Mouse (Mus musculus) small intestine, adult 10 weeks (tissue): Measurements from ENCODE around the gene Ccdc153. TPM values are rescaled to one million over a fixed set of nuclear protein-coding genes. Genes with fewer than 3 reads are reported as not detected.

ENCODE experiments used
- polyA plus RNA-seq: library from polyadenylated mRNA; stranded (reverse); fragments of 350-450 nt; fragmentation: Illumina TruSeq; extraction: RNeasy Lipid Tissue Mini Kit (QIAGEN cat#74804); gene quantifications from one replicate; pipeline ENCODE4 v1.2.3, GENCODE M21; 2014; ENCODE audit warnings: low replicate concordance

The Ccdc153 gene
- not detected for polyA plus RNA-seq

DNA sequence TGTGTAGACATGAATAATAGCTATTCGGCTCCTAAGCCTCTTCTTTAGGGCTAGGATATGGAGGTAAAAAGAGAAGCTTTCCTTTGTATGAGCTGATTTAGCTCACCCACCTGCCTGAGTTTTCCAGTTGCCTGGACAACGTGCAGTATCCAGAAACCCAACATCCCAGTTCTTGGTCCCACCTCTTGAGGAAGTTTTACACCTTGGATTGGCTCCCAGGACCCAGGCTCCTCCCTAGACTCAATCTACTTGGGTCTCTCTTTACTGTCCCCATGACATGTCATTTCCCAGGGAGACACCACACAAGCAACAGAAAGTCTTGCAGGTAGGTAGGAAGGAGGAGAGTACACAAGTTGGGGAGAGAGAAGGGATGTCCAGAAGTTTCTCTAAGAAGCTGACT is at the start of gene Ccdc153:
Gene Ccdc153 (plus strand): TSS at position 278 of the 400 bp plus-strand sequence.

DNA sequence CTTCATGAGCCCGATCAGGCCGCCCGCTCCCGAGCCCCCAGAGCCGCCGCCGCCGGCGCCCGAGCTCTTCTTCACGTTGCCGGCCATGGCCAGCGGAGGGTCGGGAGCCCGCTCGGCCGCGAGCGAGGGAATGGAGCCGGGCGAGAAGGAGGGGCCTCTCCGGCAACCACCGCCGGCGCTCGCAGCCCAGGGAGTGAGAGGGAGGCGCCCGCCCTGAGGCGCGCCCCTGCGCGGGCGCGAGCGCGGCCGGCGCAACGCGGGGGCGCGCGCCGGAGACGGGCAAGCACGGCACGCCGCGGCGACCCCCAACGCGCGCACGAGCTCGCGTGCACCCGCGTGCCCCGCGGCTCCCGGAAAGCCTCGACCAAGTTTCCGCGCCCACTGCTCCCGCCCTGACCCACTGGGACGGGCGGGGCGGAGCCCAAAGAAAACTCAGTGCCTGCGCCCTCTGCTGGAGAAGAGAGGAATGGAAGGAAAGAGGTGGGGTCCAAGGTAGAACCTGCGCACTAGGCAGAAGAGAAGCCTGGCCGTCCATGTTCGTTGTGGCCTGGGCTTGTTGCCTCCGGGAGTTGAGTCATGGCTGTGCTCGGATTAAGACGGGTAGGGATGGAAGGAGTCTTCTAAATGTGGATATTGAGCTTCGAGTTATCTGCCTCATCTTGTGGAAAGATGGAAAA is 6.5 kb upstream of the Ccdc153 start, which contains the start of gene Cbl:
Gene Cbl (minus strand): TSS at position 248 of the 677 bp plus-strand sequence.

DNA sequence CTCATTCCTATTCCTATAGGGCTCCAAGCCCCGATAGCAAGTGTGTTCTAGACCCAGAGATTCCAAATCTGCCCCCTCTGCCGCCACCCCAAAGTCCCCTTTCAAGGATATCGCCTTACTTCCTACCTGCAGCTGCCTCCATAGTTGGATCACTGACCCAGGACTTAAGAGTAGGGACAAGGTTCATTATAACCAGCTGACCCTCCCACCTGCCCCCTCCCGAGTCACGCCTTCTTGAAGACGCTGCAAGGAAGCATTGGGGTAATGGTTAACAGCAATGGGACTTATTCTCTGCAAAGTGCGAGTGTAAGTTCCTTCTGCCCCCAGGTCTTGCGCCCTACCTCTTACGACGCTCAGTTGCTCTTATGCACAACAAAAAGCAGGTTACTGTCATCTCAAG is 10.8 kb downstream of the Ccdc153 start, which contains the start of gene Pdzd3:
Gene Pdzd3 (minus strand): TSS at position 158 of the 400 bp plus-strand sequence.

GRCm38 (mm10) chr9:44268432-44268831 is 28.0 kb downstream of the Ccdc153 start, which contains the start of gene Nlrx1:
Nlrx1 (minus strand) TSS chr9:44268599.

DNA sequence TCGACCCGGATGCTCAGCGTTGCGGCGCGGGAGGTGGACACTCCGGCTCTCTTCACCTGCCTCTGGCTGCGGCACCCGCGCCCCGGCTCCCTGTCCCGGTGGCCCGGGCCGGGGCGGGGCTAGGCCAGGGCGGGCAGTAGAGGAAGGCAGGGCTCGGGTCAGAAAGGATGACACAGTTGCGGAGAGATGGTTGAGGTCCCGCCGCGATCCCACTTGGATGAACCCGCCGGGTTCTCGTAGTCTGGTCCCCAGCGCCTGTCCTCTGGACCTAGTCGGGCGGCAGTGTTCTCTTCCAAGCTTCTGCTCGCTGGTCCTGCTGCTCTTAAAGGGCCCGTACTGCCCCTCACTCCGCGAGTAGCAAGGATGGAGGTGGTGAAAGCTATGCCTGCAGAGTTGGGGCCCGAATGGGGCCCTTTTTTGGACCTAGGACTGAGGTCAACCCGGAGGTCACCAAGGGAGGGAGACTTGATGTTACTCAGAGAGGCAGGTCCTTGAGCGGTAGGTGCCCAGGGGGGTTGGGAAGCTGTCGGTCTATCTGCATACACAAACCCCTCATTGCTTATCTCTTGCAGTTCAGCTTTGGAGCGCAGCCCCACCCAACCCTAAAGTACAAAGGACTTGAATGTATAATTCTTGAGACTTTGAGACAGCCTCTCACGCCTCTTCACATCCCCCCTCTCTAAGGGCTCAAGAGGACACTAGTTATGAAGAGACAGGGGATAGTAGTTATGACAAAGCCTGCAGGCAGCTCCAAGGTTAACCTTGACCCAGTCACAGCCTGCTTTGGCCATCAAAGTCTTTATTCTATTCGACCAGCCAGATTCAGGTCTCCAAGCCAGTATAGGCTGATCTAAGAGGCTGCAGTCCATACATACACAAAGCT is 47.8 kb downstream of the Ccdc153 start, which contains the start of gene Abcg4:
Gene Abcg4 (minus strand): TSS at position 540 of the 883 bp plus-strand sequence.

Other genes with a start within 250 kb of the Ccdc153 start
- gene Thy1, start 197.3 kb upstream of the Ccdc153 start, polyA plus RNA-seq: not detected
- 6.1 TPM for gene Usp2, start 173.7 kb upstream of the Ccdc153 start, polyA plus RNA-seq
- not detected for gene Mfrp, start 138.9 kb upstream of the Ccdc153 start, polyA plus RNA-seq
- gene C1qtnf5, start 133.4 kb upstream of the Ccdc153 start, polyA plus RNA-seq: not detected
- gene Gm49380, start 127.2 kb upstream of the Ccdc153 start, polyA plus RNA-seq: not detected
- gene Rnf26, start 127.2 kb upstream of the Ccdc153 start, polyA plus RNA-seq: 0.45 TPM
- 3.6 TPM for gene Mcam, start 106.2 kb upstream of the Ccdc153 start, polyA plus RNA-seq
- gene Cbl, start 6.6 kb upstream of the Ccdc153 start, polyA plus RNA-seq: 39.1 TPM
- 2.2 TPM for gene Pdzd3, start 10.8 kb downstream of the Ccdc153 start, polyA plus RNA-seq
- gene Nlrx1, start 27.9 kb downstream of the Ccdc153 start, polyA plus RNA-seq: not detected
- gene Abcg4, start 47.9 kb downstream of the Ccdc153 start, polyA plus RNA-seq: not detected
- 18.5 TPM for gene Hinfp, start 65.0 kb downstream of the Ccdc153 start, polyA plus RNA-seq
- gene C2cd2l, start 79.6 kb downstream of the Ccdc153 start, polyA plus RNA-seq: 6.6 TPM
- gene Dpagt1, start 85.3 kb downstream of the Ccdc153 start, polyA plus RNA-seq: 7.8 TPM
- 4.3 TPM for gene H2afx, start 94.0 kb downstream of the Ccdc153 start, polyA plus RNA-seq
- 18.0 TPM for gene Hmbs, start 103.6 kb downstream of the Ccdc153 start, polyA plus RNA-seq
- 4.8 TPM for gene Vps11, start 121.0 kb downstream of the Ccdc153 start, polyA plus RNA-seq
- gene Hyou1, start 138.8 kb downstream of the Ccdc153 start, polyA plus RNA-seq: 7.2 TPM
- gene Slc37a4, start 156.2 kb downstream of the Ccdc153 start, polyA plus RNA-seq: 21.7 TPM
- gene Rps25, start 166.5 kb downstream of the Ccdc153 start, polyA plus RNA-seq: 316 TPM
- 40.2 TPM for gene Trappc4, start 166.9 kb downstream of the Ccdc153 start, polyA plus RNA-seq
- gene Ccdc84, start 177.9 kb downstream of the Ccdc153 start, polyA plus RNA-seq: 16.5 TPM
- not detected for gene Foxr1, start 200.5 kb downstream of the Ccdc153 start, polyA plus RNA-seq
- gene Upk2, start 214.3 kb downstream of the Ccdc153 start, polyA plus RNA-seq: not detected
- gene Bcl9l, start 242.1 kb downstream of the Ccdc153 start, polyA plus RNA-seq: 0.89 TPM